Mouse (Mus musculus): Measurements from ENCODE around the gene Pax4. TPM values are rescaled to one million over a fixed set of nuclear protein-coding genes. Genes with fewer than 3 reads are reported as not detected.

The Pax4 gene
- total RNA-seq, 2 experiments from 2014 or later, result not detected

- Histone ChIP-seq H3K27ac (peak overlapping the region; percentile 79), H3K4me3 (peak overlapping the region; percentile 68)
- intact Hi-C loops (cut with DNase I), result no loop called here
- no peak for DNase-seq
- no peak for TF ChIP-seq CTCF (IDR thresholded peaks at IDR 0.05)
Measured at GRCm38 (mm10) chr6:28416981-28417380, 32.2 kb downstream of the Pax4 start.

GRCm38 (mm10) chr6:28411236-28411635 lies 37.9 kb downstream of the Pax4 start:
- H3K27ac ChIP-seq, result no peak overlapping the region
- intact Hi-C loops (cut with DNase I), result no loop called here
- TF ChIP-seq CTCF (IDR thresholded peaks at IDR 0.05), result no peak
- no peak overlapping the region for H3K4me3 ChIP-seq
- no peak for DNase-seq

- Histone ChIP-seq H3K4me3 (no peak overlapping the region), H3K27ac (no peak overlapping the region)
- peak; percentile 30 for DNase-seq
- no peak for TF ChIP-seq CTCF (IDR thresholded peaks at IDR 0.05)
- intact Hi-C loops (cut with DNase I), result no loop called here
Measured at GRCm38 (mm10) chr6:28410053-28410452, 39.1 kb downstream of the Pax4 start.

GRCm38 (mm10) chr6:28399791-28400190 lies 49.4 kb downstream of the Pax4 start:
- TF ChIP-seq CTCF (IDR thresholded peaks at IDR 0.05), result peak; percentile 15; the same call in 1 of the 2 replicates
- no peak for DNase-seq
- intact Hi-C loops (cut with DNase I), result no loop called here
- H3K4me3 ChIP-seq, result no peak overlapping the region
- H3K27ac ChIP-seq, result no peak overlapping the region

GRCm38 (mm10) chr6:28398726-28399125 lies 50.4 kb downstream of the Pax4 start:
- peak; percentile 13; the same call in 1 of the 2 replicates for TF ChIP-seq CTCF (IDR thresholded peaks at IDR 0.05)
- Histone ChIP-seq H3K27ac (no peak overlapping the region), H3K4me3 (no peak overlapping the region)
- intact Hi-C loops (cut with DNase I), result no loop called here
- no peak for DNase-seq

GRCm38 (mm10) chr6:28397681-28398203 lies 51.4 kb downstream of the Pax4 start, which contains the start of gene Zfp800:
Zfp800 (minus strand) TSS chr6:28398005.
- H3K4me3 ChIP-seq, result peak within 1 kb of the TSS; percentile 69
- DNase-seq, result no peak
- intact Hi-C loops (cut with DNase I), result no loop called here
- no peak for TF ChIP-seq CTCF (IDR thresholded peaks at IDR 0.05)
- H3K27ac ChIP-seq, result no peak within 1 kb of the TSS

GRCm38 (mm10) chr6:28396853-28397457 lies 52.2 kb downstream of the Pax4 start:
- no peak for DNase-seq
- TF ChIP-seq CTCF (IDR thresholded peaks at IDR 0.05), result no peak
- peak overlapping the region; percentile 69 for H3K4me3 ChIP-seq
- H3K27ac ChIP-seq, result no peak overlapping the region
- intact Hi-C loops (cut with DNase I), result no loop called here

GRCm38 (mm10) chr6:28396051-28396852 lies 52.9 kb downstream of the Pax4 start:
- peak overlapping the region; percentile 69 for H3K4me3 ChIP-seq
- intact Hi-C loops (cut with DNase I), result no loop called here
- no peak overlapping the region for H3K27ac ChIP-seq
- DNase-seq, result no peak
- no peak for TF ChIP-seq CTCF (IDR thresholded peaks at IDR 0.05)

Other genes with a start within 250 kb of the Pax4 start
- 1 to 10 TPM; 6.0 to 7.4 TPM for gene Zfp800, start 51.3 kb downstream of the Pax4 start, total RNA-seq (2021)
- gene Arf5, start 25.8 kb downstream of the Pax4 start, total RNA-seq (2021), result 10 to 100 TPM; 75.7 to 82.4 TPM
- gene Fscn3, start 21.6 kb downstream of the Pax4 start, total RNA-seq (2021), result not detected
- gene Gcc1, start 21.0 kb downstream of the Pax4 start, total RNA-seq (2021), result 1 to 10 TPM; 5.8 to 7.9 TPM
- gene Snd1, start 25.8 kb upstream of the Pax4 start, total RNA-seq (2021), result 10 to 100 TPM; 40.4 to 41.0 TPM

Measured in gastrocnemius, adult 2 months (tissue).